Mouse (Mus musculus) adrenal gland, postnatal 14 days (tissue): ENCODE measurements at regions not wholly inside any gene's neighbourhood (a gene's known extent, or its start where the extent isn't known, plus 50 kb on each side); places are given as distances from the start of the nearest gene placed in this dataset.

Source experiments
- DNase-seq: peaks from one replicate; pipeline ENCODE4 v3.0.0; 2021; ENCODE audit warnings: mixed read lengths

- no peak for DNase-seq
These were observed 60.8 kb downstream of the Mis18a start for GRCm38 (mm10) chr16:90666271-90666986.

- no peak for DNase-seq
These were observed 63.1 kb downstream of the Mis18a start for GRCm38 (mm10) chr16:90664086-90664485.

- no peak for DNase-seq
These were observed 69.2 kb downstream of the Mis18a start for GRCm38 (mm10) chr16:90658050-90658449.

GRCm38 (mm10) chr16:90657027-90657426 lies 70.2 kb downstream of the Mis18a start:
- no peak for DNase-seq

- no peak for DNase-seq
These were observed 70.6 kb downstream of the Mis18a start for GRCm38 (mm10) chr16:90656571-90657011.

- DNase-seq, result no peak
These were observed 72.4 kb downstream of the Mis18a start for GRCm38 (mm10) chr16:90654853-90655252.

GRCm38 (mm10) chr16:90652821-90653220 lies 74.4 kb downstream of the Mis18a start:
- DNase-seq, result no peak

- no peak for DNase-seq
These were observed 79.0 kb downstream of the Mis18a start for GRCm38 (mm10) chr16:90648161-90648560.

- DNase-seq, result no peak
These were observed 84.5 kb downstream of the Mis18a start for GRCm38 (mm10) chr16:90642671-90643070.

GRCm38 (mm10) chr16:90635216-90635615 lies 92.0 kb downstream of the Mis18a start:
- DNase-seq, result no peak

GRCm38 (mm10) chr16:90629976-90630375 lies 97.2 kb downstream of the Mis18a start:
- DNase-seq, result no peak

GRCm38 (mm10) chr16:90629121-90629930 lies 97.9 kb downstream of the Mis18a start:
- DNase-seq, result peak; percentile 49

GRCm38 (mm10) chr16:90628605-90629120 lies 98.5 kb downstream of the Mis18a start:
- peak; percentile 21 for DNase-seq

GRCm38 (mm10) chr16:90626035-90626670 lies 101.1 kb downstream of the Mis18a start:
- DNase-seq, result no peak

- DNase-seq, result no peak
These were observed 101.7 kb downstream of the Mis18a start for GRCm38 (mm10) chr16:90625301-90626034.

- DNase-seq, result peak; percentile 79
These were observed 103.1 kb downstream of the Mis18a start for GRCm38 (mm10) chr16:90624039-90624625.

GRCm38 (mm10) chr16:90622677-90623225 lies 104.5 kb downstream of the Mis18a start:
- no peak for DNase-seq

- peak; percentile 54 for DNase-seq
These were observed 105.3 kb downstream of the Mis18a start for GRCm38 (mm10) chr16:90621761-90622411.

- no peak for DNase-seq
These were observed 107.5 kb downstream of the Mis18a start for GRCm38 (mm10) chr16:90619565-90620311.

GRCm38 (mm10) chr16:90615791-90616190 lies 111.4 kb downstream of the Mis18a start:
- DNase-seq, result no peak
